Mouse (Mus musculus) hindbrain, embryonic 16.5 days (tissue): ENCODE measurements around the gene Lrrc49. TPM values are rescaled to one million over a fixed set of nuclear protein-coding genes. Genes with fewer than 3 reads are reported as not detected.
A peak's percentile ranks its signal among the peaks of the same experiment; 100 is the strongest.

Source experiments
- ATAC-seq: fragments of 200-750 bp; cut with Nextera tagmentation; 2 replicates; pipeline ENCODE4 v1.8.0; 2017; ENCODE audit warnings: moderate TSS enrichment, moderate library complexity
- H3K27ac ChIP-seq: fragments of 300-500 bp; sonication (generic); 2 replicates; pipeline ENCODE4 v1.5.1; 2014; ENCODE audit warnings: low read depth, mild to moderate bottlenecking, control low read depth, low read length, moderate library complexity
- H3K27me3 ChIP-seq: fragments of 300-500 bp; sonication (generic); replicated peaks from 2 replicates; pipeline ENCODE4 v1.6.1; 2014; ENCODE audit warnings: low read length; ENCODE audit not compliant: control insufficient read depth, insufficient read depth
- H3K36me3 ChIP-seq: fragments of 300-500 bp; sonication (generic); 2 replicates; pipeline ENCODE4 v1.6.1; 2014; ENCODE audit warnings: mild to moderate bottlenecking, low read length, moderate library complexity, mixed read lengths; ENCODE audit not compliant: control insufficient read depth, insufficient read depth
- H3K4me1 ChIP-seq: fragments of 300-500 bp; sonication (generic); 2 replicates; pipeline ENCODE4 v1.6.1; 2014; ENCODE audit warnings: low read depth, low read length; ENCODE audit not compliant: control insufficient read depth, insufficient read depth
- H3K4me2 ChIP-seq: fragments of 300-500 bp; sonication (generic); 2 replicates; pipeline ENCODE4 v1.6.1; 2014; ENCODE audit warnings: mild to moderate bottlenecking, low read length, control low read depth, moderate library complexity
- H3K4me3 ChIP-seq: fragments of 300-500 bp; sonication (generic); 2 replicates; pipeline ENCODE4 v1.5.1; 2014; ENCODE audit warnings: mild to moderate bottlenecking, low read length, control low read depth, moderate library complexity
- H3K9ac ChIP-seq: fragments of 300-500 bp; sonication (generic); 2 replicates; pipeline ENCODE4 v1.6.1; 2014; ENCODE audit warnings: low read depth, mild to moderate bottlenecking, control low read depth, low read length, moderate library complexity
- H3K9me3 ChIP-seq: fragments of 300-500 bp; sonication (generic); 2 replicates; pipeline ENCODE4 v1.6.1; 2014; ENCODE audit warnings: mild to moderate bottlenecking, low read length, moderate library complexity; ENCODE audit not compliant: control insufficient read depth
- WGBS: fragments of 180-500 bp; shearing (Covaris S2); extraction: QIAGEN DNeasy Blood & Tissue Kit; methylation state at CpG from one replicate; pipeline ENCODE4 v1.1.7; 2014; 5-methylcytosine and 5-hydroxymethylcytosine counted together
- polyA plus RNA-seq: library from polyadenylated mRNA; unstranded; fragments of >200 nt; fragmentation: Nextera tagmentation; extraction: Ambion mirVana; gene quantifications from 2 replicates; pipeline ENCODE4 v1.2.1, GENCODE M21; 2015

Gene Lrrc49
- polyA plus RNA-seq, 1 experiment from 2014 or later, result 81.4 TPM

DNA sequence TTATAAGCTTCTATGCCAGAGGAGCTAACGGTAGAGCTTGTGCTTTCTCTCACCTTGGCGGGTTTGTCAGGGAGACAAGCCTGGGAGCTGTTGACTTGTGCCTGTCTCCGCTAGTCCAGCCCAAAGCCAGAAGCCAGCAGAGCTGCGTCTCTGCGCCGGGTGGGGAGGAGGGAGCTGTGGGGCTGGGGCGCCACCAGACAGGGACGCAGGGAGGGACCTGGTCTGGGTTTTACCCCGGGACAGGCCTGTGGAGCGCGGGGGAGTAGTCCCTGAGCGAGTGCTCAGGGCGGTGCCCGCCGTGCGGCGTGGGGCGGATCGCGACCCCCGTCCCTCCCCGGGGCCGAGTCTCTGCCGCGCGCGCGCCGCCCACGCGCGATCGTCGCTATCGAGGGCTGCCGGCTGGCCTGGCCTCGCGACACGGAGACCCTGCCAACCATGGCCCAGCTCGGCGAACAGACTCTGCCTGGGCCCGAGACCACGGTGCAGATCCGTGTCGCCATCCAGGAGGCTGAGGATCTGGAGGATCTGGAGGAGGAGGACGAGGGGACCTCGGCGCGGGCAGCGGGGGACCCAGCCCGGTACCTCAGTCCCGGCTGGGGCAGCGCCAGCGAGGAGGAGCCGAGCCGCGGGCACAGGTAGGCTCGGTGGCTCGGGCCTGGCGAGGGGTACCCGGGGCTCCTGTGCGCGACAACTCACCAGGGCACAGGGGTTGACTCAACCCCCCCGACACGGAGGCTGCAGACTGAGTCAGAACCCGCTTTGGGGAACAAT lies 25.0 kb upstream of the Lrrc49 start, which contains the start of gene Larp6:
Larp6 (plus strand) TSS at position 219 of the 771 bp plus-strand sequence.
- peak within 1 kb of the TSS; percentile 66 for H3K27ac ChIP-seq
- H3K4me1 ChIP-seq, result peaks cover 21% of the 10 kb centered on the region
- H3K4me3 ChIP-seq, result peak within 1 kb of the TSS; percentile 74
- peak; percentile 74 for ATAC-seq
- H3K9ac ChIP-seq, result peak within 1 kb of the TSS; percentile 87
- WGBS, result 1% methylated on average over 62 of the region's 66 CpGs
- H3K4me2 ChIP-seq, result peak within 1 kb of the TSS; percentile 90
- no peaks in the 10 kb centered on the region for H3K9me3 ChIP-seq
- H3K36me3 ChIP-seq, result no peaks in the 10 kb centered on the region; the same call in 1 of the 2 replicates
- no peaks in the 10 kb centered on the region; the same call in 1 of the 2 replicates for H3K27me3 ChIP-seq

DNA sequence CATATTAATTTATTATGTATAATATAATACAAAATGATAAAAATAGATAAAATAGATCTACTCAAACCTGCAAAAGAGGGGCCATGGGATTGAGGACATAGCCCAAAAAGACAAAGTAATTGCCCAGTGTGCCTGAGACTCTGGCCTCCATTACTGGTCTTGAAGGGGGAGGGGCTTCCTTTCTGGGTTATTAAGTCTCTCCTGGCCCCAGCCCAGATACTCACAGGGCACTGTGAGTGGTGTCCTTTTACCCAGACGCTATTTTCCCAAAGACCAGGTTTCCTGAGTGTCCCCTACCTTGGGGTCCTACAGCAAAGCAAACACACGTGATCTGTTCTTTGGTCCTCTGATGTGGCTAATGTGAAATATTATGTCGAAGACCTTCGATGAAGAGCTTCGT lies 24.1 kb upstream of the Lrrc49 start:
- 78% methylated on average over 5 of the region's 5 CpGs for WGBS
- Histone ChIP-seq H3K4me3 (no peak overlapping the region), H3K27ac (no peak overlapping the region), H3K4me1 (peaks cover 21% of the 10 kb centered on the region), H3K4me2 (peak overlapping the region; percentile 90; the same call in 1 of the 2 replicates), H3K27me3 (no peaks in the 10 kb centered on the region; the same call in 1 of the 2 replicates), H3K9me3 (no peaks in the 10 kb centered on the region), H3K36me3 (no peaks in the 10 kb centered on the region; the same call in 1 of the 2 replicates), H3K9ac (no peak overlapping the region)
- ATAC-seq, result no peak

DNA sequence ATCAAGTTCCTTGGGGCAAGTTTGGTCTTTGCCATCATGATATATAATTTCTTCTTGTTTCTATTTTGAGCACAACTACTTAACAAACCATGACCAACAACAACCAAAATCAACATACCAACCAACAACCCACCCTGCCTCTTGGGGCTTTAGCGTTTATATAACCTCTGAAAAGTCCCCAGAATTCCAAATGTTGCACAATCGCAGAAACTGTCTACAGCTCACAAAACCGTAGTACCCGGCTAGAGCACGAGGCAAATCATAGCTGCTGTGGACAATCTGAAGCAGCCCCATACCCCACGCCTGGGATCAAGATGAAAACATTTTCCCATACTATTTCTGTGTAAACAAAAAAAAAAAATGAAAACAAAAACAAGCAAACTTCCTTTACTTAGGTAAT lies 21.8 kb upstream of the Lrrc49 start:
- Histone ChIP-seq H3K36me3 (no peaks in the 10 kb centered on the region), H3K9ac (no peak overlapping the region), H3K4me3 (no peak overlapping the region), H3K27me3 (no peaks in the 10 kb centered on the region; the same call in 1 of the 2 replicates), H3K4me2 (no peak overlapping the region), H3K9me3 (no peaks in the 10 kb centered on the region), H3K27ac (no peak overlapping the region), H3K4me1 (peaks cover 12% of the 10 kb centered on the region)
- 90% methylated on average over 6 of the region's 6 CpGs for WGBS
- ATAC-seq, result no peak

DNA sequence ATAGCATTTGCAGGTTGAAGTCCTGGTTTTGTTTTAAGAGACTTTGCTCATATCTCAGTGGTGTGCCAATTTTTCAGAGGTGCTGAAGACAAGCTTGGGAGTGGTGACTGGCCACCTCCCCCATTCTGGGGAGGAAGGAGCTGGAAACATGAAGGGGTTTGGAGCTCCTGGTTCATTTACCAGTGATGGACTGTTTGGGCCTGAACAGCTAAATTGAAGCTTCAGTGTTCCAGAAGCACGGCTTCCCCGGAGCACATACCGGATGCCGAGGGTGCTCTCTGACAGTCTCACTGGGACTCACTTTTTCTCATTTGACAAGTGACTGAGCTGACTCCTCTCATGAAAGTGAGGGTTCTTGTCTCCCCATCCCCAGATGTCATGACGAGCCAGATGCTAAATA lies 20.6 kb upstream of the Lrrc49 start:
- Histone ChIP-seq H3K4me1 (peaks cover under 1% of the 10 kb centered on the region), H3K27me3 (no peaks in the 10 kb centered on the region; the same call in 1 of the 2 replicates), H3K4me3 (no peak overlapping the region), H3K9me3 (no peaks in the 10 kb centered on the region), H3K4me2 (no peak overlapping the region), H3K36me3 (no peaks in the 10 kb centered on the region), H3K27ac (no peak overlapping the region), H3K9ac (no peak overlapping the region)
- no peak for ATAC-seq
- WGBS, result 90% methylated on average over 5 of the region's 5 CpGs

DNA sequence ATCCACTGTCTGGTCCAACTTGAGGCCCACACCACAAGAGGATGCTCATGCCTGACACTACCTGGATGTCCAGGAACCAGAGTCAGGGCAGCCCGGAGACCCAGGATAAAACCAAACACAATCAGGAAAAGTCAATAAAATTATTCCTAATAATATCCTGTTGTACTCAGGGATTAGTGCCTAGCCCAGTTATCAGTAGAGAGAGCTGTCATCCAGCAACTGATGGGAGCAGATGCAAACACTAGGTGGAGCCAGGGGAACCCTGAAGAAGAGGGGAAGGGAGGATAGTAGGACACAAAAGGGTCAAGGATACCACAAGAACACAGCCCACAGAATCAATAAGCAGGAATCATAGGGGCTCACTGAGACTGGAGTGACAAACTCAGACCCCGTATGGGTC lies 19.6 kb upstream of the Lrrc49 start:
- no peak for ATAC-seq
- H3K4me1 ChIP-seq, result no peaks in the 10 kb centered on the region; the same call in 1 of the 2 replicates
- H3K27me3 ChIP-seq, result no peaks in the 10 kb centered on the region; the same call in 1 of the 2 replicates
- H3K27ac ChIP-seq, result no peak overlapping the region
- H3K9ac ChIP-seq, result no peak overlapping the region
- H3K4me2 ChIP-seq, result no peak overlapping the region
- H3K4me3 ChIP-seq, result no peak overlapping the region
- 97% methylated on average over 2 of the region's 2 CpGs for WGBS
- no peaks in the 10 kb centered on the region for H3K36me3 ChIP-seq
- no peaks in the 10 kb centered on the region for H3K9me3 ChIP-seq

DNA sequence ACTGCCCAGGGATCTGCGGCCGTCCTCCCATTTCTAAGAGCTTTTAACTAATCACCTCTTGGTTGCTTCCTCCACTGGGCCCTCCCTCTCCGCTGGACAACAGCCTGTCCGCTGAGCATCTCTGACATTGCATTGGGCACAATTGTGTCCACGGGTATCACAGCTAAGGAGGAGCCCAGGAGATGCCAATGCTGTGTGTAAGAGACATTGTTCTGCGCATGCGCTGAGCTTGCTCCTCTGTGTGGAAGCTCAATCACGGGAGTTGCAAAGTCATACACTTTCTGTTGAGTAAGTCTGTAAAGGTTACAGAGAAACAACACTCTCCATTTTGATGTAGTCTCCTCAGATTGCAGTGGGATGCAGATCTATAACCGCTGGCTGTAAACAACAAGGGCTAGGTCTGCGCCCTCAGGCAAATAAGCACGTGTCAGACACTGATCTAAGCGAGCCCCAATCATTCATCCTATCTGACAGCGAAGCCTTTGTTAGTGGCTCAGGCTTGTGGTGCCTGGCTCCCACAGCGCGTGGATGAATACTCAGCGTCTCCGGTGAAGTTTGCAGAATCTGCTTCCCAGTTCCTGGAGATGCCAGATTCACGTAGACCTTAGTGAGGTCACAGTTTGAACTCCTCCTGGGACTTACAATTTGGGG lies 11.7 kb upstream of the Lrrc49 start:
- Histone ChIP-seq H3K9ac (no peak overlapping the region), H3K9me3 (no peaks in the 10 kb centered on the region), H3K27me3 (no peaks in the 10 kb centered on the region), H3K36me3 (no peaks in the 10 kb centered on the region), H3K4me1 (no peaks in the 10 kb centered on the region), H3K4me2 (no peak overlapping the region), H3K27ac (no peak overlapping the region), H3K4me3 (no peak overlapping the region)
- ATAC-seq, result no peak
- 50% methylated on average over 18 of the region's 18 CpGs for WGBS

DNA sequence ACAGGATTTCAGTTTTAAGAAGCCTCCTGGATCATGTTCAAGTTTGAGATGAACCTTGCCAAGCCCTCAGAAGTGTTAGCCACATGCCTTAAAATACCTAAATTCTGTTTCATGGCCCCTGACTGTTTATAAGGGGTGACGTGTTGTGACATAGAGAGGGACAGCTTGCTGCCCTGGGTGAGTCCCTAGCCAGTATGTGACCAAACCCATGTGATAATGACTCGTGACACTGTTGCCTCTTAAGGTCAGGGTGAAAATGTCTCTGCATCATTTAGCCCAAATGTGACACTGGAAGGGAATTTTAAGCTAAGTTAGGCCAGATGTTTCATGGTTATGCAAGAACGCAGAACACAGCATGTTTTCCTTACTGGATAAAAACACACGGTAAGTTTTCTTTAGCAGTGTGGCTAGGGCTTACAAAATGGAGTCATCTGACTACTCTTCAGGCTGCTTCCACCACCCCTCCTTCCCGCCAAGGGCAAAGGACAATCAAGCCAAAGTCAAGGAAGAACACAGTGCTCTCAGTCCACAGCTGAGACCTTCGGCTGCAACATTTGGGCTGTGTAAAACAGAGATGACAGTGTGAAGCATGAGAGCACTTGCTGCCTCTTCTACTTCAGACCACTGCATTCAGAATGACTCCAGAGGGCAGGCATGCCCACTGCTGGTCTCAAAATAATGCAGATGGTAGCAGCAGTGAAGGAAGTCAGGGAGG lies 8.5 kb upstream of the Lrrc49 start:
- Histone ChIP-seq H3K9me3 (no peaks in the 10 kb centered on the region), H3K4me3 (no peak overlapping the region), H3K27me3 (no peaks in the 10 kb centered on the region), H3K4me1 (no peaks in the 10 kb centered on the region), H3K27ac (no peak overlapping the region), H3K9ac (no peak overlapping the region), H3K4me2 (no peak overlapping the region), H3K36me3 (no peaks in the 10 kb centered on the region)
- ATAC-seq, result no peak
- 67% methylated on average over 6 of the region's 6 CpGs for WGBS

DNA sequence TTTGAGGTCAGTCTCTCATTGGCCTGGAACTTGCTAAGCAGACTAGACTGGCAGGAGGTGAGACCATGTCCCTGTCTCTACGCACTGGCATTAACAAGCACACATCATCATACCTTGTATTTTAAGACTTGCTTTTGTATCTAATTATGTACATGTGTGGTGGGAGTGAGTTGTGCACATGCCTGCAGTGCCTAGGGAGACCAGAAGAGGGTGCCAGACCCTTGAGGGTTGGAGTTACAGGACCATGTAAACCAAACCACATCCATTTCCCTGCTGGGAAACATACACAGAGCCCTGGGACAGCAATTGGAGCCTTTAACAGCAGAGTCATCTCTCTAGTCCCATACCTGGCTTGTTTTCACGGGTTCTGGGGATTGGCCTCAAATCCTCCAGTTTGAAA lies 6.0 kb upstream of the Lrrc49 start:
- Histone ChIP-seq H3K36me3 (no peaks in the 10 kb centered on the region), H3K27me3 (no peaks in the 10 kb centered on the region), H3K9me3 (no peaks in the 10 kb centered on the region), H3K4me1 (no peaks in the 10 kb centered on the region), H3K4me2 (no peak overlapping the region), H3K9ac (no peak overlapping the region), H3K27ac (no peak overlapping the region), H3K4me3 (no peak overlapping the region)
- 55% methylated on average over 2 of the region's 2 CpGs for WGBS
- ATAC-seq, result no peak

DNA sequence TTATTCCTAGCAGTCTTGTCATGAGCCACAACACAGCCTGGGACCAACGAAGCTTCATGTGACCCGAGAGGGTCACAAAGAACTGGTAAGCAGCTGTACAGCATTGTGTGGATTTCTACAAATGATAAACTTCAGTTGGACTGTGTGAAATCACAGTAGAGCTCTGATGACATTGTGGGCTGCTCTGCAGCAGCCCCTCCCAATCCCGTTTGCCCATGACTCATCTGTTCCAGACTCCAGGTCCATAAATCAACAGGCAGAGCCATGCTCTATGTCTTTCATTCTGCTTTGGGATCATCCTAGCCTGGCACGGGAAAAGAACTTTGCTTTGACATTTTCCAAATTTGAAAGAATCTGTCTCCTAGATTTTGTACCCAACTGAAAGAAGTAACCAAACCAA lies 4.7 kb upstream of the Lrrc49 start:
- WGBS, result 64% methylated on average over 4 of the region's 4 CpGs
- no peaks in the 10 kb centered on the region for H3K9me3 ChIP-seq
- H3K4me1 ChIP-seq, result peaks cover 5% of the 10 kb centered on the region
- H3K27ac ChIP-seq, result no peak overlapping the region
- no peaks in the 10 kb centered on the region for H3K27me3 ChIP-seq
- H3K4me2 ChIP-seq, result no peak overlapping the region
- H3K9ac ChIP-seq, result no peak overlapping the region
- H3K36me3 ChIP-seq, result no peaks in the 10 kb centered on the region
- ATAC-seq, result no peak
- H3K4me3 ChIP-seq, result no peak overlapping the region
